Mouse (Mus musculus) stomach, postnatal 0 days (tissue): Measurements from ENCODE around the gene Gemin4.

ENCODE experiments used
- CTCF ChIP-seq: IDR thresholded peaks from 2 replicates; pipeline ENCODE4 v1.5.1; 2016; ENCODE audit warnings: antibody characterized with exemption, low read depth, mild to moderate bottlenecking, moderate library complexity
- EP300 ChIP-seq: optimal IDR thresholded peaks from 2 replicates; pipeline ENCODE3; 2016; ENCODE audit warnings: antibody characterized with exemption

GRCm38 (mm10) chr11:76216681-76217389 lies 629 bp downstream of the Gemin4 start:
- TF ChIP-seq CTCF (no peak), EP300 (no peak)
